Mouse (Mus musculus): ENCODE results near the gene Igf2bp2. TPM values are rescaled to one million over a fixed set of nuclear protein-coding genes. Genes with fewer than 3 reads are reported as not detected.

The Igf2bp2 gene
- polyA plus RNA-seq, 2 experiments from 2014 or later: 0.41 to 1.2 TPM

GRCm38 (mm10) chr16:22147131-22147530 lies 16.0 kb downstream of the Igf2bp2 start:
- ATAC-seq: no peak

DNA sequence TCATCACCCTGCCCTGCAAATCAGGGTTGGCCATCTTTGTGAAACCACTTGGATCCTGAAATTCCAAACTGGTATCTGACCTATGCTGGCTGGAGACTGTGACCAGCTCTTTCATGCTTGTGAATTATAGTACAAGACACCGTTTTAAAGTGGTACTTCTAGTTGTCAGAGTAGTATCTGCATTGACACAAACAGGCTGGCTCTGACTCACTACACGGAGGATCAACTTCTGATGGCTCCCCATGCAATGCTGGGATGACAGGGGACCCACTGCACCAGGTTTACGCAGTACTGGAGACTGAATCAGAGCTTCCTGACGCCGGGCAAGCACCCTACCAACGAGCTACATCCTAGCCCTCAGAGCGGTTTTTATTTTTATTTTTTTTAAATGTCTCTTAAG lies 17.0 kb downstream of the Igf2bp2 start:
- ATAC-seq: no peak

DNA sequence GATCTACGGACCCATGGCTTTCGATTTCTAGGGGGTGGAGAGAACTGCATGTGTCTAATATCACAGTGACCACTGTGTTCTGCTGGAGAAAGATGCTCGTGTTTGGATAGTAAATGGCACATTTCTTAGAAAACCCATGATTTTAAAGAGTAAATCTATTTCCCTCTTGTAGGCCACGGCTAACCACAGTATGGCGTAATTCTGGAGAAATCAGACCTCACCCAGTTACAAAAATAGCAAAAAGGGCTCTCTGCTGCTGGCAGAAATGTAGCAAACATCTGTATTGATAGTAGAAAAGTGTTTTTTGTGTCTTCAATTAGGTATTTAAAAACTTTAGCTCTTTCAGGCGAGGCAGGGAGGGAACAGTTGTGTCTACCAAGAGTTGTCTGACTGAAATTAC lies 18.6 kb downstream of the Igf2bp2 start:
- no peak for ATAC-seq

GRCm38 (mm10) chr16:22140861-22141260 lies 22.2 kb downstream of the Igf2bp2 start:
- no peak for ATAC-seq

DNA sequence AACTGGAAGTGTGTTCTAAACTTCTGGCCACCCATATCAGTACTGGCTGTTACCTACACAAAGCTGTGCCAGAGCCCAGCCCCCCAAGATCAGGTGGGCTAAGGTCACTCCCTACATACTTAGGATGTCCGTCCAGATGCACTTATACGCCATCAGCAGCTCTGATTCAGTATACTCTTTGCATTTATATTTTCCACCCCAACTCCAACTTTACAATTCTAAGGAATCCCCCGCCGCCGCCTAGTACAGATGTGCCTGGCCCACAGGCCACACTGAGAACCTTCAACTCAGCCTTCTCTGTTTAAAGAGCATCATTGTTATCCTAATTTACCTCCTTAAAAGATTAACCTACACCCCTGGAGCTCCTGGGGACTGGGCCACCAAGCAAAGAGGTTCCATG lies 23.3 kb downstream of the Igf2bp2 start:
- ATAC-seq: no peak

DNA sequence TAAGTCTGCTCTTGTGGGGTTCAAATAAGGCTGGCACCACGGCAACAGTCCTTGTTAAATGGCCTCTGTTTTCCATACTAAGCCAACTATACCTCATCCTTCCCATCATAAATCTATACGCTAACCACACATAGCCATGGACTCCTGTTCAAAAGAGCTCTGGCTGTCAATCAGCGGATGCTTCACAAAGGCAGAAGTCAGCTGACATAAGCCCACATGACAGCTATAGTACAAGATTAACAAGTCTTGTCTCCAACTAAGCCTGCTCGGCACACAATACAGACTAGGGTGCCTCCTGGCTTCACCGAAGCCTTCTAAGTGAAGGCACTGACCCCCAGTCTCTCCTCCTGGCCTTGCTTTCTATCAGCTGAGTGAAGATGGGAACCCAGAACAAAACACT lies 26.9 kb downstream of the Igf2bp2 start:
- ATAC-seq: no peak

DNA sequence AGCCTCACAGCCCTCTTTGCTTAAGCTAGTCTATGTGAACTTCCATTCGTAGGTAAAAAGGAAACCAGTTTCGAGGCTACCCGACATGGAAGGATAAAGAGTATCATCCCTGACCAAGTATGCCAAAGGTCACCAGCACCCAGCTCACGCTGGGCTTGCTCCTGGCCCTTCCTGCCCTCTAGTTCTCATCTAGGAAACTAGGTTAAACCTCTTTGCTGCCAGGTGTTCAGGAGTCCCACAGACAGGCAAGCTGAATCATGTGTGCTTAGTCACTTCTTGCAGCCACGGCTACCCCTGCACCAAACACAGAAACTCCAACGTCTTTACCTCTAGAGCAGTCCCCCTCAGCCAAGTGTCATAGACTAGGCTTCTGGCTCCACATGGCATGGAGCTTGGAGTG lies 31.8 kb downstream of the Igf2bp2 start:
- ATAC-seq: no peak

GRCm38 (mm10) chr16:22129511-22129910 lies 33.6 kb downstream of the Igf2bp2 start:
- ATAC-seq: no peak

GRCm38 (mm10) chr16:22128595-22128994 lies 34.5 kb downstream of the Igf2bp2 start:
- no peak for ATAC-seq

DNA sequence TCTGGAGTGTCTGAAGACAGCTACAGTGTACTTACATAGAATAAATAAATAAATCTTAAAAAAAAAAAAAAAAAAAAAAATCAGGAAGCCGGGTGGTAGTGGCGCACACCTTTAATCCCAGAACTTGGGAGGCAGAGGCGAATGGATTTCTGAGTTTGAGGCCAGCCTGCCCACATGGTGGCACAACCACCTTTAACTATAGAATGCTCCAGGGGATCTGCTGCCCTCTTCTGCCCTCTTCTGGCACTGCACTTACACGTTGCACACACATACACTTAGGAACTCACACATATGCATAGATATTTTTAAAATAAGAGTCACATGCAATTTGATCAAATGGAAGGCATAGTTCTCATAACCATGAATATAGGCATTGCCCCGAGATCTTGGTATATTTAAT lies 35.3 kb downstream of the Igf2bp2 start:
- ATAC-seq: no peak

DNA sequence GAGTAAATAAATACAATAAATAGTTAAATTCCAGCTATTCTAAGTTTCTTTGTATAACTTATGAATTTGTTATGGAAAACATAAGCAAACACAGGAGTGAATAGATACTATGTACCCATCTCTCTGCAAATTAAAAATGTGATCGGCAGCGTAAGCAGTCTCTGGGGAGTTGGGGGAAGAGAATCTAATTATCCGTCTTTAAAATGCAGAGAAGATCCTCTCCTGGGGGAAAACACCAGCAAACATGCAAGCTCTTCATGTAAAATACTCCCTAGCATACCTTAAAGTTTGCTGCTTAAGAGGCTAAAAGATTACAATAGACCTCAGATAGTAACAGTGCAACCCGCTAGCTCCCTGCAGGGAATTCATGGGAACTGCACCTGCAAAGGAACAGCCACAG lies 36.2 kb downstream of the Igf2bp2 start:
- no peak for ATAC-seq

DNA sequence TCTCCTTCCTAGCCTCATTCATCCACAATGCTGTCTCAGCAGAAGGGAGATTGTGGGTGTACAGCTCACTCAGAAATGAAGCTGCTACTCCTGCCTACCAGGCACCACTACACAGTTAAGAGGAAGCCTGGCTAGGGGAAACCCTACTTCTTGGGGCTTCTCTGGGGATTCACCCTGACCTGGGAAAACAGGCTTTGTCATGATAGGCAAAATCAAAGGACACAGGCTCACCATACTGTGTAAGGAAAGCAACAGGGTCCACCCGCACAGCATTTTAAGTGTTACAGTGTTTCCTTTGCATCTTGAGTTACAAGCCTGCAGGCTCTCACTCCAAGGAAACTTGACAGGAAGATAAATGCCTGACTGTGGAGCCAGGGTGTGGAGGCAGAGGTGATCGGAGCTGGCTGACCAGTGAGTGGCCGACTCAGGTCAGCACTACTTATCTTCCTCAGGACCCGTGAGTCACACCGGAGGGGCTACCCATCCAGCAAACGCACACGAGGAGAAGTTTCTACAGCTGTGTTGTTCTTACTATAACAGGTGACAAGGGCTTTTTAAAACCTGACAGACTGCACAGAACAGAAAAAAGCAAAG lies 38.7 kb downstream of the Igf2bp2 start:
- no peak for ATAC-seq

- no peak for ATAC-seq
Observed at GRCm38 (mm10) chr16:22123658-22124057, 39.4 kb downstream of the Igf2bp2 start.

DNA sequence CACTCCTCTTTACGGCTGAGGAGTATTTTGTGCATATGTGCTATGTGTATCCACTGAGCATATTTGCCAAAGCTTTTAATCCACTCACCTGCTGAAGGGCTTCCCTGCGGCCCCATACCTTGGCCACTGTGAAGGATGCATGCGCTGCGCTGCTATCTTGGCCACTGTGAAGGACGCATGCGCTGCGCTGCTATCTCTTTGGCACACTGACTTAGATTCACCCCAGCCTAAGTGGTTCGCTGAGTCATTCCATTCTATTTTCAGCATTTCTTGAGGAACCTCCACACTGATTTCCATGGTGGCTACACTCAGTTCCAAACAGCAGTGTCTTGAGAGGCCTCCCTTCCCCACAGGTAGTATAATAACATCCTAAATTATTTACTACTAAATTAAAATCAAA lies 42.0 kb downstream of the Igf2bp2 start:
- ATAC-seq: no peak

GRCm38 (mm10) chr16:22119524-22119923 lies 43.6 kb downstream of the Igf2bp2 start:
- no peak for ATAC-seq

DNA sequence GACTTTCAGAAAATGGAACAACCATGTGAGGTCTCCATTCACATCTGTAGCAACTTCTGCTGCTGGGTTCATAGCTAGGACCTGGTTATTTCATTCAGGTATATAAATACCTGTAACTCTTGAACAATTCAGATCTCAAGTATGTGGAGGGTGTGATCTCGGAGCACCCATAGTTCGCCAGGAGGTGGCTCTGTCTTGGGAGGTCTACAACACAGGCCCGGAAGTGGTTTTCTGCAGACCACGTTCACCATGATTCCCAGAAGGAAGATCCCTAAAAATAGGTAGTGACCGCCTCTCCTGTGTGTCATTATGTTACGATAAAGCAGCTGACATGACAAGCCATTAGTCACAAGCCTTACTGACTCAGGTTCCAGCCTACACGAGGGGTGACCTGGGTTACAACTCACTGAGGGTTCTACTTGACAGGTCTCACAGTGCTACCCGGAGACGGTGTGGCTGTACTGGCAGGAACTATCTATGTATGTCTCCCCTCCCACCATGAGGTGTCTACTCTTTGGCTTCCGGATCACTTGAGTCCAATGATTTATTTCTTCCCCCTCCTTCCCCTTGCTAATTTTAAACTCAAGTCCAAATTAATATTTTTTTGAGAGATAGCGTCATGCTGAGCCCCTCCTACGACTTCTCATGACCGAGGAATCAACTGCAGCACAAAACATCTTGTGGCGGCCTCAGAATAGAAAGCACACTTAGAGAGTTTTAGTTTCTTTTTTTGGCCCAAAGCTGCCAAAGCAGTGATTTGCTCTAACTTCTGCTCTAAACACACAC lies 44.2 kb downstream of the Igf2bp2 start:
- ATAC-seq: no peak

- no peak for ATAC-seq
Observed at GRCm38 (mm10) chr16:22118151-22118550, 44.9 kb downstream of the Igf2bp2 start.

DNA sequence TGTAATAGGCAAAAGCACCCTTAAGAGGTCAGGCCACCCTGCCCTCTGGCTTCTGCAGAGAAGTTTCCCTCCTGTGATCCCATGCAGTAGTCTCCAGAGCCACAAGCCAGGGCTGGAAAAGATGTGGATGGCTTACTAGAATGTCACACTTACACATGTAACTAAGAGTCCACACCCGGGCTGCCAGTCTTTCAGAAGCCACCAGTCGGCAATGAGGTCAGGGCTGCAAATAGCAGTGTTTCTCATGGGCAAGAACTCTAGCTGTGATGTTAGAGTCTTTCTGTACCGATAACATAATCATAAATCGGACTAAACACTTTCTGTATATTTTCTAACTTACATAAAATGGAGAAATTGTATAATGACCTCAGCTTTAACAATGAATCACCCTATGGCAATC lies 46.4 kb downstream of the Igf2bp2 start:
- ATAC-seq: no peak

DNA sequence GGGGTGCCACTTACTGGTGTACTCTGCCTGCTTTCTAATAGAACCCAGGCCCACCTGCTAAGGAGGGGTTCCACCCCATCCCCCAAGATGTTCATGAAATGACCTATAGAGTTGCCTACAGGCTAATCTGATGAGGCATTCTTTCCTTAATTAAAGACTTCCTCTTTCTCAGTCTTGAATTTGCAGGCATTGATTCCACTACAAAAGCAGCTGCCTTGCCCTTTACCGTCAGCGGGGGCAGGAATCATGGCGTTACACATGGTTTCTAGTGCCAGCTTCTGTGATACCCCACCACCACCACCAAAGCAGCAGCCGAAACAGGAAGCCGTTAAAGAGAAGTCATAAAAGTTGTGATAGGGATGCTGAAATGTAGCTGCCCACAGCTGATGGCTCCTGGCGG lies 47.0 kb downstream of the Igf2bp2 start:
- ATAC-seq: no peak

DNA sequence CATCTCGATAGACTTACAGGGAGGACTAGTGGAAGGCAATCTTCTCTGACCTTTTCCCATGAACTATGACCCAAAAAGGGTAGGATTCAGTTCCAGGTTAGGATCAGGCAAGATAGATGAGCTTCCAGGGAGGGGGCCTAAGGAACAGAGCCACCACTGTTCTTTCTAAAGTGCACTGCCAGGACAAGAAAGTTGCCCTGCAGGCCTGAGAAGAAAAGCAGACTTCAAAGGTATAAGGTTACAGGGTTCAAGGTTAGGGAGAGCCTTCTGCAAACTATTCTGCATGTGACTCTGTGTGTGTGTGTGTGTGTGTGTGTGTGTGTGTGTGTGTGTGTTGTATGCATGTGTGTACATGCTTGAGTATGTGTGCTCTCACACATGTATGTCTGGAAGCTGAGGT lies 53.1 kb downstream of the Igf2bp2 start:
- no peak for ATAC-seq

- no peak for ATAC-seq
Observed at GRCm38 (mm10) chr16:22109159-22109558, 53.9 kb downstream of the Igf2bp2 start.

DNA sequence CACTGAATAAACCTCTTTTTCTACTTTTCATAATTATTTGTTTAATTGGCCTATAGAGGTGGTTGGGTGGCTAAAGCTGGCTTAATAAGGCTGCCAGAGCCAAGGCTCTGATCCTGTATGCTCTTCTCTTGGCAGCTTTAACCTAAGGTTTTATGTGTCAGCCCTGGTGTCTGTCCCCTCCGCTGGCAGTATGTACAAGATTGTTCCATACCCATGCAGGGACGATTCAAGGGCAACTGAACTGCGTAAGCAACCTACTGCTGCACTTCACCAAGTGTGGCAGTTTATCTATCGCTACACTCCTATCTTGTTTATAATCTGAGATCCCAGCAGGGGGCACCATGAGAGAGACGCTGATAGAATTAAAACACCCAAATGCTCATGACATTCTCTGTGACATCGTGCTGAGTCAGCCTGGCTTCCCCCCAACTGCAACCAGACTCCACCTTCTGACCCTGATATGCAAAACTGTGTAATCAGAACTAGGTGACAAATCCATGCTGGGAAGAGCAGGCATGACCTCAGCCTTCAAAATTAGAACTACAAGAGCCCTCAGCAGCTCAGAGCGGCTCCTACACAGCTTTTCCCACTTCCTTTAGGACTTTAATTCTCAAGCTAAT lies 55.1 kb downstream of the Igf2bp2 start:
- ATAC-seq: no peak

GRCm38 (mm10) chr16:22106012-22106584 lies 57.0 kb downstream of the Igf2bp2 start:
- no peak for ATAC-seq

- no peak for ATAC-seq
Observed at GRCm38 (mm10) chr16:22100067-22100466, 63.0 kb downstream of the Igf2bp2 start.
